Mouse (Mus musculus): ENCODE data around the gene Itgb2.

DNA sequence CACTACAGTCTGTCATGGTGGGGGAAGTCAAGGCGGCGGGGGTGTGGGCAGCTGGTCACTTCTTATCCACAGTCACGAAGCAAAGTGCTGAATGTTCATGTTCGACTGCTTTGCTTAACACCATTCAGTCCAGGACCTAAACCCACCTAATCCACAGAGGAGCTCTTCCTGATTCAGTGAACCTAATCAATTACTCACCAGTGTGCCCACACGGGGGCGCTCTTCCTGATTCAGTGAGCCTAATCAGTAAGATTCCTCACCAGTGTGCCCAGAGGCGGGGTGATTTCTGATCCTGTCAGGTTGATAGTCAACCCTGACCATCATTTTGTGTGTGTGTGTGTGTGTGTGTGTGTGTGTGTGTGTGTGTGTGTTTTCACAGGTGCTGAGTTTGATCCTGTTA, 13.2 kb downstream of the Itgb2 start:
- TF ChIP-seq ZNF384 (IDR thresholded peaks at IDR 0.05; ENCODE audit: low read depth, low read length), result no peak
- no peak for TF ChIP-seq MAFK (IDR thresholded peaks at IDR 0.05; ENCODE audit: insufficient read depth, low read depth, low read length)
- TF ChIP-seq HCFC1 (IDR thresholded peaks at IDR 0.05; ENCODE audit: borderline replicate concordance, insufficient read depth, low read length), result no peak
- no peak for TF ChIP-seq ZC3H11A (IDR thresholded peaks at IDR 0.05; ENCODE audit: borderline replicate concordance, low read depth, low read length)
